Mouse (Mus musculus): ENCODE results near the gene Gon4l. TPM values are rescaled to one million over a fixed set of nuclear protein-coding genes. Genes with fewer than 3 reads are reported as not detected.
"Not testable (repeated sequence)": the region's sequence is repeated elsewhere in the genome, so short reads cannot be mapped to it uniquely, and the experiment has no call there.

Gene Gon4l
- polyA plus RNA-seq (2015; fragmentation: Nextera tagmentation; extraction: Ambion mirVana), result 6.4 and 7.2 TPM in 2 replicates

- peak; percentile 41 for DNase-seq (ENCODE audit: low spot score)
Observed at GRCm38 (mm10) chr3:88834951-88835491, at the start of gene Gon4l. Gene Gon4l (plus strand): TSS chr3:88835231.

GRCm38 (mm10) chr3:88786323-88786722, 48.7 kb upstream of the Gon4l start:
- DNase-seq (ENCODE audit: low spot score), result not testable (repeated sequence)

GRCm38 (mm10) chr3:88786805-88787204, 48.2 kb upstream of the Gon4l start:
- DNase-seq (ENCODE audit: low spot score), result not testable (repeated sequence)

GRCm38 (mm10) chr3:88788033-88788432, 47.0 kb upstream of the Gon4l start:
- DNase-seq (ENCODE audit: low spot score), result not testable (repeated sequence)

DNA sequence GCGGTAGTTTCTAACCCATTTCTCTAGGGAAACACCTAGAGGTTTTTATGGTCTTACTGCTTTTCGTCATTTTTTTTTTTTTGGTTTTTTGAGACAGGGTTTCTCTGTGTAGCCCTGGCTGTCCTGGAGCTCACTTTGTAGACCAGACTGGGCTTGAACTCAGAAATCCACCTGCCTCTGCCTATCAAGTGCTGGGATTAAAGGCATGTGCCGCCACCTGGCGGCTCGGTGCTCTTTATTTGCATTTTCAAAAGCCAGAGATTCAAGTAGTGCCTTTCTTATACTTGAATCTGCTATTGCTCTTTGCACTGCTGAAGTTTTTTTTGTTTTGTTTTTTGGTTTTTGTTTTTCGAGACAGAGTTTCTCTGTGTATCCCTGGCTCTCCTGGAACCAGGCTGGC, 37.5 kb upstream of the Gon4l start:
- not testable (repeated sequence) for DNase-seq (ENCODE audit: low spot score)

DNA sequence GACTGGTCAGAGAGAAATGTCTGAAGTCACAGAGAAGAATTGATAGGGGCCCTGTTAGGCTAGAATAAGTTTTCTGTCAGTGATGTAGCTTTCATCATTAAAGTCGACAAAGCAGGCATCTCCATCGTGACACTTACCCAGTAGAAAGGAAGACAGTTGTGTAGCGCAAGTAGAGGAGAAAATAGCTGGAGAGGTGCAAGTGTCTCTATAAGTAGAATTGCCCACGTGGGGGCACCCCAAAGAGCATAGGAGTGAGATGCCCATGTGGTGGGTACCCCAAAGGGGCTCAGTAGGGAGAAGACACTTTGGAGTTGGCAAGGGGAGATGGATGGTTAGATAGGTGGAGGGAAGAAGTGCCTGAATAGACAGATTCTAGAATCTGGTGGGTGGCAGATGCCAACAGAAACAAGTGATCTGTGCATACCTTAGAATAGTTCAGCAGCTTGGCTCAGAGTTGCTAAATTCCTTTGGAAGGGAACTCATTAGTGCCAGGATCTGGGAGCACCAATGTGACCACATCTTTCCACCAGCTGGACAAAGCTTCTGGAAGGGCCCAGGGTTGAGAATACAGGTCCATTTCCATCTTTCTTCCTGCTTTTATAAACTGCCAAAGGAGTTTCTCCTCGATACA, 31.0 kb upstream of the Gon4l start:
- DNase-seq (ENCODE audit: low spot score), result no peak

DNA sequence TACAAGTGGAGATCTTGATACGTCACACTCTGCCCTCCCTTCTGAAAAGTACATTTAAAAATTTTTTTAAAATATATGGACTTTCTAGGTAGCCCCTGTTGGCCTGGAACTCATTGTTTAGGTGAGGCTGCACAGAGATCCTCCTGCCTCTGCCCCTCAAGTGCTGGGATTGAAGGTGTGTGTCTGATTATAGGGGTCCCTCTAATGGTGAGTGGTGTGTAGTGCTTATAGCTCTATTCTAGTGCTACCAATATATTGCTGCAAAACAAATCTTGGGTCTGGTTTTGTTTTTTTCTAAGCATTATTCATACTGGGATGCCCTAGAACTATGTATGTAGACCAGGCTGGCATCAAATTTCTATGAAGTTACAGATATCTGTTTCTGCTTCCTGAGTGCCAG, 9.3 kb upstream of the Gon4l start:
- no peak for DNase-seq (ENCODE audit: low spot score)

DNA sequence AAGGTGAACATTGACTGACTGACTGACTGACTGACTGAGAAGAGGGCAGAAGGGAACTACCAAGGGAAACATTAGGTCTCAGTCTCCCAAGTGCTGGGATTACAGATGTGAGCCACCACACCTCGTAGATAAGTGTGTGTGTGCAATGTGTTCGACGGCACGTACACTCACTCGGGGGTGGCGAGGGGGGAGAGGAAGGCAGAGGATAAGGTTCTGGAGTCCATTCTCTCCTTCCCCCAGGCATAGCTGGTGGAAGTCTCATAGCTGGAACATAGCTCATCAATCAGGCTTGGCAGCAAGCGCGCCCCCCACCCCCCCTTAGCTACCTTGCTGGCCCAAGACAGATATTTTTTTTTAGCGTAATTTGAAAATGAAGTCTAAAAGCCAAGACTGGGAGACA, 7.8 kb upstream of the Gon4l start:
- no peak for DNase-seq (ENCODE audit: low spot score)

- DNase-seq (ENCODE audit: low spot score), result peak; percentile 35
Observed at GRCm38 (mm10) chr3:88831177-88832121, 3.6 kb upstream of the Gon4l start.

DNA sequence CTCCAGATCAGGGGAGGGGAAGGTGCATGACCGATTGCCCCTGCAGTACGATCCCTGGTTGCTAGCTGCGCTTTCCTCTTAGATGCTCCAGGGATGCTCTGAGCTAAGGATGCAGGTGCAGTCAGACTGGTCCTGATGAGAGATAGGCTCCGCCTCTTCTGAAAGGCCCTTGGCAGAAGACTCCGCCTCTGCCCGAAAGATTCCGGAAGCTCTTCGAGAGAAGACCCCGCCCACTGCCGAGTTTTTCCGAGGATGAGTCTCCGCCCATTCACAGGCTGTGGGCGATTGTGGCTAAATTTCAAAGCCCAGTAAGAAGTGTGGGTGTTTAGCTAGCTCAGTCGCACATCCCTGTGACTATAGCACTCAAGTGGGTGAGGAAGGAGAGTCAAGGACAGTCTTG, 2.6 kb upstream of the Gon4l start:
- peak; percentile 64 for DNase-seq (ENCODE audit: low spot score)

- no peak for DNase-seq (ENCODE audit: low spot score)
Observed at GRCm38 (mm10) chr3:88849172-88849571, 14.1 kb downstream of the Gon4l start.

- DNase-seq (ENCODE audit: low spot score), result no peak
Observed at GRCm38 (mm10) chr3:88855837-88856236, 20.8 kb downstream of the Gon4l start.

DNA sequence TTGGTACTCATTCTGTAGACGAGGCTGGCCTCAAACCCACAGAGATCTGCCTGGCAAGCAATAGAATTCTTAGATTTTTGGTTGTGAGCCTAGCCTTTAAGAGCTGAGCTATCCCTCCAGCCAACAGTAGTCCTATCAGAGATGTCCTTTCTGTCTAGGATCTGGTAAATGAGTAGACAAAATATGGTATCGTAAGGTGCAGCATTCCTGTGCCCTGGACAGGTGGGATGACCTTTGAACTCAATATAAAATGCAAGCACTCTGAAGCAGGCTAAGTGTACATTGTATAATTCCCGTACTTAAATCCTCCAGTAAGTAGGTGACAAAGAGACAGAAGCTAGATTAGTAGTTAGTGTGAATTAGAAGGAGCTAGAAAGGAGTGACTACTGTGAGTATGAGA, 27.1 kb downstream of the Gon4l start:
- DNase-seq (ENCODE audit: low spot score), result no peak

DNA sequence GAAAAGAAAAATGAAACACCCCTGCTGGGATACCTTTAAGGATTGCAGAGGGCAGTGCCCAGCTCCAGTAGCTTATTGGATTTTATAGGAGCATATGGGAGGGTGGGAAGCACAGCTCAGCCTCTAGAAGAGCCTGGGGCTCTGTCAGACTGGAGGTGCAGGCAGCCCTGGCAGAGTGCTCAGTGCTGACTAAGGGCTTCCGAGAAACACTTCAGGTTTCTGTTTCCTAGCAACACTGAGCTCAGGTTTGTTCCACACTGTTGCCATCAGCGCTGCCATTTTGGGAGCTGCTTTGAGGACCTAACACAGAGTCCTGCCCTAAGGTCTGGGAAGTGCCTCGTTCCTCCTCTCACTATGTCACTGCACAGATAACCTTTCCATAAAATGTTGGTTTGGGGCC, 31.7 kb downstream of the Gon4l start:
- not testable (repeated sequence) for DNase-seq (ENCODE audit: low spot score)

- DNase-seq (ENCODE audit: low spot score), result not testable (repeated sequence)
Observed at GRCm38 (mm10) chr3:88867177-88867576, 32.1 kb downstream of the Gon4l start.

- not testable (repeated sequence) for DNase-seq (ENCODE audit: low spot score)
Observed at GRCm38 (mm10) chr3:88868449-88868848, 33.4 kb downstream of the Gon4l start.

DNA sequence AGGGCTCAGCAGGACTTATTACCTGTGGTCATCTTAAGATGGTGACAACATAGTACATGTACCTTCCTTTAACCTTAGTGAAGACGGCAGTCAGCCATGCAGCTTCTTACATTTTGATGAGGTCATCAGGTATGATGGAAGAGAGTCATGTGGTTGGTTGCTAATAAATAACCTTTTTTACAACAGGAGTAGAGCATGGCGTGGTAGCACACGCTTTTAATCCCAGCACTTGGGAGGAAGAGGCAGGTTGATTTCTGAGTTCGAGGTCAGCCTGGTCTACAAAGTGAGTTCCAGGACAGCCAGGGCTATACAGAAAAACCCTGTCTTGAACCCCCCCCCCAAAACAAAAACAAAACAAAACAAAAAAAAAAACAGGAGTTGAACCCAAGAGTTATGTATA, 47.5 kb downstream of the Gon4l start:
- not testable (repeated sequence) for DNase-seq (ENCODE audit: low spot score)

- DNase-seq (ENCODE audit: low spot score), result not testable (repeated sequence)
Observed at GRCm38 (mm10) chr3:88893011-88893410, 58.0 kb downstream of the Gon4l start.

- no peak for DNase-seq (ENCODE audit: low spot score)
Observed at GRCm38 (mm10) chr3:88904803-88905202, 69.8 kb downstream of the Gon4l start.

GRCm38 (mm10) chr3:88905209-88905608, 70.2 kb downstream of the Gon4l start:
- no peak for DNase-seq (ENCODE audit: low spot score)

DNA sequence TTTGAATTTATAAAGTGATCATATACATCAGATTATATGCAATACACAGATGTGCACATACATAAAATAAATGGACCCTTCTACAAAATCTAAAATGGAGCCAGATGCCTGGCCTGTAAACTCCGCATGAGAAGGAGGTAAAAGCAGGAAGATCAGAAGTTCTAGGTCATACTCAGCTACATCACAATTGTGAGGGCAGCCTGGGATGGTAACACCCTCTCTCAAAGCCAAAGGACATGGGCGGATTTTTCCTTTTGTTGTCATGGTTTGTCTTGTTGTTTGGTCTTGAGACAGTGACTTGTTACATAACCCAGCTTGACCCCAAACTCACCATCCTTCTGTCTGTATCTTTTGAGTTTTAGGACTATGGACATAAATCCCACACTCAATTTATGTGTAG, 70.7 kb downstream of the Gon4l start:
- no peak for DNase-seq (ENCODE audit: low spot score)
